Mouse (Mus musculus) neural tube, embryonic 14.5 days (tissue): ENCODE data around the gene Crygs. TPM values are rescaled to one million over a fixed set of nuclear protein-coding genes. Genes with fewer than 3 reads are reported as not detected.
A peak's percentile ranks its signal among the peaks of the same experiment; 100 is the strongest.

Source experiments
- ATAC-seq: fragments of 200-750 bp; cut with Nextera tagmentation; 2 replicates; pipeline ENCODE4 v1.8.0; 2017; ENCODE audit warnings: low read depth, mild to moderate bottlenecking, moderate TSS enrichment, moderate library complexity
- H3K27ac ChIP-seq: fragments of 300-500 bp; sonication (generic); 2 replicates; pipeline ENCODE4 v1.5.1; 2014; ENCODE audit warnings: low read depth, mild to moderate bottlenecking, control low read depth, low read length, moderate library complexity, mixed read lengths
- H3K27me3 ChIP-seq: fragments of 300-500 bp; sonication (generic); 2 replicates; pipeline ENCODE4 v1.6.1; 2014; ENCODE audit warnings: low read length; ENCODE audit not compliant: control insufficient read depth, insufficient read depth
- H3K36me3 ChIP-seq: fragments of 300-500 bp; sonication (generic); 2 replicates; pipeline ENCODE4 v1.6.1; 2014; ENCODE audit warnings: low read length, mixed read lengths; ENCODE audit not compliant: control insufficient read depth, insufficient read depth
- H3K4me1 ChIP-seq: fragments of 300-500 bp; sonication (generic); 2 replicates; pipeline ENCODE4 v1.6.1; 2014; ENCODE audit warnings: low read length; ENCODE audit not compliant: control insufficient read depth, insufficient read depth
- H3K4me2 ChIP-seq: fragments of 300-500 bp; sonication (generic); 2 replicates; pipeline ENCODE4 v1.6.1; 2014; ENCODE audit warnings: mild to moderate bottlenecking, low read depth, low read length, control low read depth
- H3K4me3 ChIP-seq: fragments of 300-500 bp; sonication (generic); 2 replicates; pipeline ENCODE4 v1.5.1; 2014; ENCODE audit warnings: low read depth, low read length, control low read depth, mixed read lengths
- H3K9ac ChIP-seq: fragments of 300-500 bp; sonication (generic); replicated peaks from 2 replicates; pipeline ENCODE4 v1.6.1; 2014; ENCODE audit warnings: low read depth, mild to moderate bottlenecking, control low read depth, low read length, mixed read lengths
- H3K9me3 ChIP-seq: fragments of 300-500 bp; sonication (generic); 2 replicates; pipeline ENCODE4 v1.6.1; 2016; ENCODE audit warnings: low read length; ENCODE audit not compliant: control insufficient read depth
- WGBS: fragments of 180-500 bp; shearing (Covaris S2); extraction: QIAGEN DNeasy Blood & Tissue Kit; methylation state at CpG from one replicate; pipeline ENCODE4 v1.1.7; 2014; 5-methylcytosine and 5-hydroxymethylcytosine counted together
- polyA plus RNA-seq: library from polyadenylated mRNA; unstranded; fragments of >200 nt; fragmentation: Nextera tagmentation; extraction: Ambion mirVana; gene quantifications from 2 replicates; pipeline ENCODE4 v1.2.1, GENCODE M21; 2014

The Crygs gene
- not detected in 2 replicates for polyA plus RNA-seq

DNA sequence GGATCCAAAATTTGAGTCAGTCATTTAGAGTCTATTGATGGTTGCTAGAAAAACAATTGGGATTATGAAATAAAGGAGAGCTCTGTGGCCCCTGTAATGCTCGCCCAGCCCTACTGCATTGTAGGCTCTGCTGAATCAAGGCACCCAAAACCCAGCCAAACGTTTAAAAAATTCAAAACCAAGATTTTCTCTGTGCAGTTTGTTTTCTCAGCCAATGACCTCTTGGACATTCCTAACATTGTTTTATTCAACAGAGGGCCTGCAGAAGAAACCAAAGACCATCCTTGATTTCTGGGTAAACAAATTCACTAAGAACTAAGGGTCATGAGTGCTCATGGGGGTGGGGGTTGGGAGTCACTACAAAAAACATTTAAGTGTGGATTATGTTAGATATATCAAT lies at the start of gene Crygs:
Gene Crygs, minus strand, starts transcription at position 101 of the 400 bp plus-strand sequence.
- no peak within 1 kb of the TSS for H3K4me3 ChIP-seq
- no peak for ATAC-seq
- H3K9me3 ChIP-seq: no peaks in the 10 kb centered on the region
- no peaks in the 10 kb centered on the region for H3K27me3 ChIP-seq
- H3K4me1 ChIP-seq: no peaks in the 10 kb centered on the region
- H3K27ac ChIP-seq: no peak within 1 kb of the TSS
- 78% methylated on average over 2 of the region's 2 CpGs for WGBS
- H3K36me3 ChIP-seq: no peaks in the 10 kb centered on the region
- H3K9ac ChIP-seq: no peak within 1 kb of the TSS
- H3K4me2 ChIP-seq: no peak within 1 kb of the TSS

DNA sequence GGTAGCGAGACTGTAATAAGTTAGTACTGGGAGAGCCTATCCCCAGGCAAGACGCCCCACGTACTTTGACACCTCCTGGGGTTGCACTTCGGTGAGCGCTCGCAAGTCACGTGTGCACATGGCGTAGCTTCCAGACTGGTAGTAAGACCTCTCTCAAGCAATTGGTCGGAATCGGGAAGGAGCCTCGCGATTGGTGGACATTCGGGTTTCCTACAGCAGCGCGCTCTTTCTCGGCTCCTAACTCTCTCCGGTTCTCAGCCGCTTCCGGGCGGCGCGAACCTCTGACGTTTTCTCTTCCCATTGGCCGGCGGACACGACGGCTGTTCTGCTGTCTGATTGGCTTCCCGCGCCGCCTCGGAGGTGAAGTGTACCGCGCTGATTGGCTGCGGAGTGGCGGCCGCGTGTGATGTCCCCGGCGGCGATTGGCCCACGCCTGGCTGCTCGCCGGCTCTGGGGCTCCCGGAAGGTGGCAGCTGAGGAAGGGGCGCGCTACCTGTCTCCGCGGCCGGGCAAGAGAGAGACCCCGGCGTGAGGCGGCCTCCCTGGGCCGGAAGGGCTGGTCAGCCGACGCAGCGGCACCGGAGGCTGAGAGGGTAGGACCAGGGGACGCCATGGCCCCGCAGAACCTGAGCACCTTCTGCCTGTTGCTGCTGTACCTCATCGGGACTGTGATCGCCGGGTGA lies 46.2 kb upstream of the Crygs start, which contains the start of the genes Tbccd1 and Dnajb11:
Gene Tbccd1, minus strand, starts transcription at position 239 of the 683 bp plus-strand sequence.
Gene Dnajb11, plus strand, starts transcription at position 415 of the 683 bp plus-strand sequence.
- Histone ChIP-seq H3K27ac (peak within 1 kb of the TSS; percentile 78), H3K4me1 (peaks cover 12% of the 10 kb centered on the region), H3K9ac (peak within 1 kb of the TSS; percentile 73), H3K36me3 (no peaks in the 10 kb centered on the region), H3K4me2 (peak within 1 kb of the TSS; percentile 72), H3K9me3 (no peaks in the 10 kb centered on the region), H3K4me3 (peak within 1 kb of the TSS; percentile 85), H3K27me3 (no peaks in the 10 kb centered on the region)
- ATAC-seq: peak; percentile 100
- WGBS: under 1% methylated on average over 62 of the region's 62 CpGs

DNA sequence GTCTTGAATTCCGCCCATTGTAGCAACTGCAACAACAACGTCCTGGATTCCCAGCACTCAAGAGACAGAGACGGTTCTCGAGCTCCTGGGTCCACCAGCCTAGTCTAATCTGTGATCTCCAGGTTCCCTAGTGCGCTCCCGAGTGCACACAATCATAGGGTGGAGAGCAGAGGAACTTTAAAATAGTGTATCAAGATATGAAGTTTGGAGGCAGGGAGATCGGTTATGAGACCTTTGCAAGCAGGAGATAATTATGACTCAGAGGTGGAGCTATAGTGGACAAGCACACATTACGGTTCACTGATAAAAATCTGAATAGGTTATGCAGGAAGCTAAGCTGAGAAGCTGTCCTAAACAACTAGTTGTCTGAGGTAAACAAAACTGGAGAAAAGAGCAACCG lies 45.4 kb upstream of the Crygs start:
- Histone ChIP-seq H3K9me3 (no peaks in the 10 kb centered on the region), H3K27me3 (no peaks in the 10 kb centered on the region), H3K36me3 (no peaks in the 10 kb centered on the region), H3K9ac (peak overlapping the region; percentile 21; the same call in 1 of the 2 replicates), H3K4me2 (peak overlapping the region; percentile 62), H3K27ac (peak overlapping the region; percentile 78; the same call in 1 of the 2 replicates), H3K4me3 (peak overlapping the region; percentile 85), H3K4me1 (peaks cover 12% of the 10 kb centered on the region)
- no peak for ATAC-seq
- 17% methylated on average over 9 of the region's 9 CpGs for WGBS

DNA sequence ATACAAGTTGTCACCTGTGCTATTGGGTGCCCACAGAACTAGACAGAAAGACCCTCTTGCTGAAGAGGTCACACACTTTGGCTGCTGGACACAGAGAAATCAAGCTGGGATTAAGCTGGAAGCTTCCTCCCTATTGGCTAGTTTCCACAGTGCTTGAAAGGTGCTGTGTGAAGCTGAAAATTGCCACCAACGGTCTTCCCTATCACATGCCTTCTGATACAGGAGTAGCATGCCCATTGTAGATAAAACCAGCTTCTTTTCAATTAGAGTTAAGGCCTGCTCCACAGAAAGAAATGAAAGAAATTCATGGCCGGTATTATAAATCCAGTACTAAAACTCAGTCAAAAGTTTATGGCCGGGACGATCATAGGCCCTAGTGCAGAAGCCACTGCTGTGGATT lies 41.3 kb upstream of the Crygs start:
- WGBS: 96% methylated on average over 4 of the region's 4 CpGs
- no peaks in the 10 kb centered on the region for H3K36me3 ChIP-seq
- no peak overlapping the region for H3K4me3 ChIP-seq
- H3K4me1 ChIP-seq: peaks cover 5% of the 10 kb centered on the region
- no peak overlapping the region for H3K4me2 ChIP-seq
- no peak for ATAC-seq
- H3K27me3 ChIP-seq: no peaks in the 10 kb centered on the region
- no peaks in the 10 kb centered on the region for H3K9me3 ChIP-seq
- no peak overlapping the region for H3K27ac ChIP-seq
- H3K9ac ChIP-seq: no peak overlapping the region

DNA sequence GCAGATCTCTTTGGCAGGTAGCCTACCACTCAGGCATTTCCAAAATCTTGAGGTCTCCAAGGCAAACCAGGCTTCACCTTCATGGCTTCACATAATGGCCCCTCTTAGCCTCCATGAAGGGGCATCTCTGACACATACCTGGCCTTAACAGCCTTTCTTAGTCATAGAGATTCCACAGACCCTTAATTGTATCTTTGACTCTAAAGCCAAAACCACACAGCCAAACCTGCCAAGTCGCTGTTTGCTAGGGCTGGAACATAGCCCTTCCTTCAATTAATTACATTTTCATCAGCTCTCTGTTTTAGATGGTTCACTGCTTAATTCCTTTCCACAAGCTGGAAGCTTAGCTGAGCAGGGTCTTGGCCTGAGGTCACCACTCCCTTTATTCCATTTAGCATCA lies 37.0 kb upstream of the Crygs start:
- H3K4me2 ChIP-seq: no peak overlapping the region
- H3K27ac ChIP-seq: no peak overlapping the region
- no peaks in the 10 kb centered on the region for H3K9me3 ChIP-seq
- no peaks in the 10 kb centered on the region for H3K4me1 ChIP-seq
- WGBS: 94% methylated on average over 1 of the region's 1 CpGs
- H3K9ac ChIP-seq: no peak overlapping the region
- no peaks in the 10 kb centered on the region for H3K36me3 ChIP-seq
- no peaks in the 10 kb centered on the region for H3K27me3 ChIP-seq
- no peak for ATAC-seq
- no peak overlapping the region for H3K4me3 ChIP-seq

DNA sequence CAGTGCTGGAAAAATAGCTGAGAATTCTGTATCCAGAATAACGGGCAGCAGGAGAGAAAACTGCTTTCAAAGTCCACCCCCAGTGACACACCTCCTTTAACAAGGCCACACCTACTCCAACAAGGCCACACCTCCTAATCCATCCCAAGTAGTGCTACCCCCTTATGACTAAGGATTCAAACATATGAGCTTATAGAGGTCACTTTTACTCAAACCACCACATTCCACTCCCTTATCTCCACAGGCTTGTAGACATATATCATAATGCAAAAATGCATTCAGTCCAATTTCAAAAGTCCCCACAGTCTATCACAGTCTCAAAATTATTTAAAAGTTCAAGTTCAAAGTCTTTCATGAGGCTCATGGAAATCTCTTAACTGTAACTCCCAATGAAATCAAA lies 36.3 kb upstream of the Crygs start:
- no peak overlapping the region for H3K9ac ChIP-seq
- H3K4me1 ChIP-seq: no peaks in the 10 kb centered on the region
- no peak overlapping the region for H3K4me3 ChIP-seq
- no peak for ATAC-seq
- no peak overlapping the region for H3K27ac ChIP-seq
- no peaks in the 10 kb centered on the region for H3K9me3 ChIP-seq
- H3K36me3 ChIP-seq: no peaks in the 10 kb centered on the region
- WGBS: 93% methylated on average over 1 of the region's 1 CpGs
- no peak overlapping the region for H3K4me2 ChIP-seq
- H3K27me3 ChIP-seq: no peaks in the 10 kb centered on the region

DNA sequence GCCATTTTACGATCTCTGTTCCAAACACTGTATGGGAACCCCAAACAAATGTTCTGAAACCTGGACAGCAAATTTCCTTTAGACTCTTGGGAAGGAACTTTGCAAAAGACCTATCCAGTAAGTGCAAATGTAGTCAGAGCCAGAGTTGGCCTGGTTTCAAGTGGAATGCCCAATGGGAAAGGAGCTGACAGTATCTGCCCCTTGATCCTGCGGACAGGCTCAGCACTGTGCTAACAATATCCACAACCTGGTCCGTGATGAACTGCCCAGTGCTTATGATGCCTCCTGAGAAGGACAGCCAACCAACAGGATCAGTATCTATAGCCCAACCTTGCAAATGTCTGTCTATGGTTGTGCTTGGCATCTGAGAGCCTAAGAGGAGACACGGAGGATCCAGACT lies 34.1 kb upstream of the Crygs start:
- Histone ChIP-seq H3K27me3 (no peaks in the 10 kb centered on the region), H3K27ac (no peak overlapping the region), H3K4me2 (no peak overlapping the region), H3K4me3 (no peak overlapping the region), H3K9me3 (no peaks in the 10 kb centered on the region), H3K4me1 (no peaks in the 10 kb centered on the region), H3K9ac (no peak overlapping the region), H3K36me3 (0 out of 2 replicates have a peak, but pooled peaks cover 3% of the 10 kb centered on the region)
- 92% methylated on average over 4 of the region's 4 CpGs for WGBS
- no peak for ATAC-seq

DNA sequence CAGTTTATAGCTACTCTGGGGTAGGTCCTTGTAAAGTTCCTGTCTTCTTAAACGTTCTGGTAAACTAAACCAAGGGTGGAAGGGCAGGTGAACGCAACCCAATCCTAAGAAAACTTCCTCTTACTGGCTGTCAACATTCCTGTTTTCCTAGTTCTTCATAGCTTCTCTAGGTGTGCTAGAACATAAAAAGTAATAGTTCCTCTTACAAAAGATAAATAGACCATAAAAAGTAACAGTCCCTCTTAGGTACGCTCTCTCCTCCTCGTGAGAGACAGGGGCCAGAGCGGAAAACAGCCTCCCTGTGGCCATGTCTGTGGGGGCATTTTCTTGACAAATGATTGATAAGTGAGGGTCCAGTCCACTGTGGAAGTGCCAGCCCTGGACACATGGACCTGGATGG lies 33.5 kb upstream of the Crygs start:
- Histone ChIP-seq H3K4me1 (no peaks in the 10 kb centered on the region), H3K4me2 (peak overlapping the region; percentile 81), H3K9me3 (no peaks in the 10 kb centered on the region), H3K9ac (0 out of 2 replicates have a peak overlapping the region, but pooled peaks have one; percentile 69), H3K27ac (0 out of 2 replicates have a peak overlapping the region, but pooled peaks have one; percentile 8), H3K36me3 (0 out of 2 replicates have a peak, but pooled peaks cover 3% of the 10 kb centered on the region), H3K27me3 (no peaks in the 10 kb centered on the region), H3K4me3 (peak overlapping the region; percentile 48)
- WGBS: 31% methylated on average over 5 of the region's 5 CpGs
- 0 out of 2 replicates have a peak, but pooled peaks have one; percentile 7 for ATAC-seq

DNA sequence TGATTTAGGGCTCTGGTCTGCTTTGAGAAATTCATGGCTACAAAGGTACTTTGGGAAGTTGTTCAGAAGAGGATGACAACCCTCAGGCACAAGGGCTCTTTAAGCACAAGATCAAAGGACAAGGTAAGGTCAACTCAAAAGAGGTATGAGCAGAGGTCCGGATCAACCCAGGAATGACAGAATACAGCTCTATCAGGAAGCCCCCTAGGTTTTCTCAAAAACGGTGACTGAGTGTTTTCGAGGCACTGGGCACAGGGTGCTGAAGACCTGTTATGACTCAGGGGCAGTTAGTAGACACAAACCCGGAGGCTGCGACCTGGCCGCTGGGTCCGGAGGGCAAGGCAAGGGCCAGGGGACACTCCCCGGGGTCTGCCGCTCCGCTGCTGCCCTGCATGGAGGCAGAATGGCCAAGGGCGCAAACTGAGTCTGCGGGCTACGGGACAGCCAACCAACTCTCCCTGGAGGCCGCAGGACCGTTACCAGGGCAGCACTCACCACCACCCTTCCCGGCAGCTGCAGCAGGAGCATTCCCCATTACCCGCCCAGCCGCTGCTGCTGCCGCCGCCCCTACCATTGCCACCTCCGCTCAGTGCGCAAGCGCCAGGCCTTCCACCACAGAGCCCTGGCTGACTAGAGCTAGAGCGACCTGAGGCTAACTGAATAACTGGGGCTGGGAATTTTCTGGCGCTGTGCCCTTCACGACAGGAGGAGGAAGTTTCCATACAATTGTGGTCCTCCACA lies 32.9 kb upstream of the Crygs start:
- ATAC-seq: peak; percentile 98
- 2% methylated on average over 26 of the region's 26 CpGs for WGBS

More for the DNA sequence above, 32.9 kb upstream of the Crygs start:
- peak overlapping the region; percentile 81 for H3K4me2 ChIP-seq
- H3K36me3 ChIP-seq: peaks cover 7% of the 10 kb centered on the region; the same call in 1 of the 2 replicates
- H3K27ac ChIP-seq: peak overlapping the region; percentile 8; the same call in 1 of the 2 replicates
- no peaks in the 10 kb centered on the region for H3K9me3 ChIP-seq
- H3K9ac ChIP-seq: peak overlapping the region; percentile 69
- H3K27me3 ChIP-seq: no peaks in the 10 kb centered on the region
- no peaks in the 10 kb centered on the region for H3K4me1 ChIP-seq
- peak overlapping the region; percentile 48 for H3K4me3 ChIP-seq
